Mouse (Mus musculus): ENCODE results near the gene St8sia1. TPM values are rescaled to one million over a fixed set of nuclear protein-coding genes. Genes with fewer than 3 reads are reported as not detected.

St8sia1 gene
- total RNA-seq, 2 experiments from 2014 or later: not detected

- ATAC-seq (replicated peaks; ENCODE audit: poor library complexity, severe bottlenecking): no peak
These were observed 125.8 kb downstream of the St8sia1 start for GRCm38 (mm10) chr6:142838501-142838900.

GRCm38 (mm10) chr6:142837326-142837725 is 126.9 kb downstream of the St8sia1 start:
- ATAC-seq (replicated peaks; ENCODE audit: poor library complexity, severe bottlenecking): no peak

DNA sequence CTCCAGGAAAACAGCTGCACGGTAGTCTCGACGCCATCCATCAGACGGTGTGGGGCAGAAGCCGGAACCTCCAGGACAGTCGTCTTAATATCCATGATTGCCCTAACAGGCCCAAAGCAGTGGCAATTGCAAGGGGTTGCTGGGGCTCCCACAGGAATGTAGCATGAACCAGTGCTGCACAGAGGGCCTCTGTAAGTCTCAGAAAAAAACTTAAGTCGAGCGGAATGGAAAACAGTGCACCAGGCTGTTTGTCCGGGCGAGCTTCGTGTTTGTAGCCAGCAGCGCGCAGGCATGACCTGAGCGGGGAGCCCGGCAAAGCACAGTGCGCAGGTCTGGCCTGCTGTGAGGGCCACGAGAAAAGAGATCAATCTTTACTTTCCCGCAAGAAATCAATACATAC is 128.5 kb downstream of the St8sia1 start:
- ATAC-seq (replicated peaks; ENCODE audit: poor library complexity, severe bottlenecking): no peak

- no peak for ATAC-seq (replicated peaks; ENCODE audit: poor library complexity, severe bottlenecking)
These were observed 129.3 kb downstream of the St8sia1 start for GRCm38 (mm10) chr6:142834911-142835310.

DNA sequence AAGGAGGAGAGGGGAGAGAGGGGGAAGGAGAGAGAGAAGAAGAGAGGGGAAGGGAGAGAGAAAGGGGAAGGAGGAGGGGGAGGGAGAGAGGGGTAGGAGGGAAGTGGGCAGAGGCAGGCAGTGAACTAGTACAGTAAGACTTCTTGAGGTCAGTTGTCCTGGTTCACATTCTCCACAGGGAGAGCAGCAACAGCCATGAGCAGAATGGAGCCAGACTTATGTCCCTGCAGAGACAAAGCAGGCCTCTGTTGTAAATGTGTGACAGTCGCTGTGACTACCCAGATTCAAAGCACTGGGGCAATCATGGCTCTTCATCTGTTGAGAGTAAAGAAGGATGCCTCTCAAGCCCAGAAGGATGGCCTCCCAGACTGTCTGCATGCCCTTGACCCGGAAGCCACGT is 132.5 kb downstream of the St8sia1 start:
- peak; percentile 71 for ATAC-seq (replicated peaks; ENCODE audit: poor library complexity, severe bottlenecking)

GRCm38 (mm10) chr6:142831243-142831642 is 133.0 kb downstream of the St8sia1 start:
- ATAC-seq (replicated peaks; ENCODE audit: poor library complexity, severe bottlenecking): peak; percentile 96

DNA sequence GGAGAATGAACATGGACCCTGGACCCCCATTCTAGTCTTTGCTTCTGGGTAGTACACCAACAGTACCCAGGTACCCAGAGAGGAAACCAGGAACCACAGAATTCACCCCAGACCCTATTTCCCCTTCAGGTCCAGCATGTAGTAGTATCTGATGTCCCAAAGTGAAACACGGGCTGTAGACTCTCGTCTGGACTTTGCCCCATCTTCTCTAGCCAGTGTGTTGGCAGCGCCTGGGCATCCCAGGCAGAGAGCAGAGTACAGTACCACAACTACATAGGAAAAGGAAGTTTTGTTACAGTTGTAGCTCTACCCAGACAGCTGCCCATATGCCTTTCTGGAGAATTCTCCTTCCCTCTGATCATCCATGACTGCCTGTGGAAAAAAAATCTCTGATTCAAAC is 134.0 kb downstream of the St8sia1 start:
- ATAC-seq (replicated peaks; ENCODE audit: poor library complexity, severe bottlenecking): no peak

- no peak for ATAC-seq (replicated peaks; ENCODE audit: poor library complexity, severe bottlenecking)
These were observed 138.8 kb downstream of the St8sia1 start for GRCm38 (mm10) chr6:142825449-142825848.

- ATAC-seq (replicated peaks; ENCODE audit: poor library complexity, severe bottlenecking): no peak
These were observed 141.1 kb downstream of the St8sia1 start for GRCm38 (mm10) chr6:142823008-142823787.

GRCm38 (mm10) chr6:142818306-142818705 is 145.9 kb downstream of the St8sia1 start:
- no peak for ATAC-seq (replicated peaks; ENCODE audit: poor library complexity, severe bottlenecking)

DNA sequence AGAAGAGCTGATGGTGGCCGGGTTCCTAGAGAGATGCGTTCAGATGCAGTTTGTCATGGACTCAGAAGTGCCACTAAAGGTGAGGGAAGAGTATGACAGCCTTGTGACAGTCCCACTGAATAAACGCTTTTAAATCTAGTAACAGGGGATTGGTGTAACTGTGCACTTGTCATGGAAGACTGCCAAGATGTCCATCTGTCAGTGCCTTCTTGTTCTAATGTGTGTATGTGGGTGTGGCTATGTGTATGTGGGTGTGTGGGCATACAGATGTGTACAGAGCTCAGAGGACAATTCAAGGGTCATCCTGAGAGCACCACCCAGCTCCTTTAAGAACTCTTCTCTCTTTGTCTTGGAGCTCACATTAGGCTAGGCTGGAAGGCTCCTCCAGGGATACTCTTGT is 148.7 kb downstream of the St8sia1 start:
- ATAC-seq (replicated peaks; ENCODE audit: poor library complexity, severe bottlenecking): no peak

DNA sequence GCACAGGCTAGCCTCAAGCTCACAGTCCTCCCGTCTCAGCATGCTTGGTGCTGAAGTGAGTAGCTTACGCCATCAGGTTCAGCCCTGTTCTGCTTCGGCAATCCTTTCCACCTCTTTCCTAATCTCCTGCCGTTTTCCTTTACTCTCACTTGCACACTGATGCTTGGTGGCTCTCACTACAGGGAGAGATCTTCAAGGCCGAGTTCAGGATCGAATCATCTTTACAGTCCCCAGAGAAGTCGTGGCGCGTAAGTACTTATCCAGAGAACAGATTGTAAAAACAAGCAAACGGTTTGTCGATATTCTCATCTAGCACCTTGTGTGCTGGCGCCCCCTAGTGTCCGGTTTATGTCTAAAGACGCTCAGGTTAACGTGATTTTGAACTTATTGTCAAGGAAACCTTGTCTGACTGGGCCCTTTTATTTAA is 149.7 kb downstream of the St8sia1 start:
- peak; percentile 84 for ATAC-seq (replicated peaks; ENCODE audit: poor library complexity, severe bottlenecking)

DNA sequence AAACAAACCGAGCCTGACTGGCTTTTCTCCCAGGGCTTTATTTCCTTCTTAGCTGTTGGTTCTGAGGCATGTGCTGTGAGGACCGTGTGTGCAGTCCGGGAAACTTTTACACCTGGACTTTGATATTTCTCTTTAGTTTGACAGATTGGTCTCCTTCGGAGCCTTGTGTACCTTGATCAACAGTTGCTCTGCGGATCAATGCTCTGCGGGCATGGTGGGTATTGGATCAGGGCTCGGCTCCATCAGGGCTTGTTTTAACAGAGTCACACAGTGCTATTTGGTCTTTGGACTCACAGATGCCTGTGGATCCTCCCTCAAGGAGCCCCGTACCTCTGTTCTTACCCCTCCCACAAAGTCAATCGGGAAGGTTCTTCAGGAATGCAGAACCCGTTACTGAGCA is 150.2 kb downstream of the St8sia1 start:
- ATAC-seq (replicated peaks; ENCODE audit: poor library complexity, severe bottlenecking): no peak

- 0 out of 2 replicates have a peak, but pooled peaks have one; percentile 19 for ATAC-seq (replicated peaks; ENCODE audit: poor library complexity, severe bottlenecking)
These were observed 151.3 kb downstream of the St8sia1 start for GRCm38 (mm10) chr6:142812969-142813368.

GRCm38 (mm10) chr6:142810239-142810638 is 154.0 kb downstream of the St8sia1 start:
- ATAC-seq (replicated peaks; ENCODE audit: poor library complexity, severe bottlenecking): no peak

GRCm38 (mm10) chr6:142809373-142810098 is 154.7 kb downstream of the St8sia1 start:
- no peak for ATAC-seq (replicated peaks; ENCODE audit: poor library complexity, severe bottlenecking)

DNA sequence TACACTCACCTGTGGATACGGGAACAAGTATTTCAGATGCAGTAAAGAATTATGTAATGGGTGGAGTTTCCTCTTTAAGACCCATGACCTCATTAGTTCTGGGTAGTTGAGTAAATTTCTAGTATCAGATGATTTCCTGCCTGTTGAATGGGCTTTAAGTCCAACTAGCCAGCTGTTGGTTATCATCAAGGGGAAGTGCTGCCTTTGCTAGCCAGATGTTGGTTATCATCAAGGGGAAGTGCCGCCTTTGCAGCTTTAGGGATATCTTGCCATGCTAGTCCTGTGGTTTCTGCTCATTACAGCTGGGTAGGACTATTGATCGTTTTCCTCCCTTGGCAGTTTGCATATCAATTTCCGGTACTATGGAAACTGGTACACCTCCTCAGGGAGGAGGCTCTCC is 157.9 kb downstream of the St8sia1 start:
- ATAC-seq (replicated peaks; ENCODE audit: poor library complexity, severe bottlenecking): peak; percentile 96

DNA sequence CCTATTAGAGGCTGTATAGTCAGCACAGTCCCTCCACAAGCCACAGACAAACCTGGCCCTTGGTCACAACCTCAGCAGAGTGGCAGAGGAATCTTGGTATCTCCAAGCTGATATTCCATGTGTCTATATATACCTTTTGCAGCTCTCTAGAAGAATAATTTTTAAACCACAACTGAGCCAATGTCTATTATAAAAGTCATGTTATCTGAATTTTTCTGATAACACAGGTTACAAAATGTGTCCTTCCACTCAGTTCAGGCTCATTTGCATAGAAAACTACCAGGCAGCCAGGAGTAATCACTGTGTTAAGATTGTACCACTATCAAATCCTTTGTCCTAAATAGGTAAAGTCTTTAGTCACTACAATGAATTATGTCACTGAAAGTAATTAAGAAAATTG is 159.8 kb downstream of the St8sia1 start, which contains the start of gene Sult6b2:
TSS of gene Sult6b2 (minus strand) at position 101 of the 400 bp plus-strand sequence.
- ATAC-seq (replicated peaks; ENCODE audit: poor library complexity, severe bottlenecking): no peak

GRCm38 (mm10) chr6:142802617-142803525 is 161.4 kb downstream of the St8sia1 start:
- ATAC-seq (replicated peaks; ENCODE audit: poor library complexity, severe bottlenecking): no peak

GRCm38 (mm10) chr6:142801687-142802086 is 162.6 kb downstream of the St8sia1 start:
- no peak for ATAC-seq (replicated peaks; ENCODE audit: poor library complexity, severe bottlenecking)
